Mouse (Mus musculus) testis, adult 2 months (tissue): ENCODE results near the gene Col11a2. TPM values are rescaled to one million over a fixed set of nuclear protein-coding genes. Genes with fewer than 3 reads are reported as not detected.
A peak's percentile ranks its signal among the peaks of the same experiment; 100 is the strongest.

Source experiments
- H3K27ac ChIP-seq: fragments of 200-500 bp; 2 replicates; pipeline ENCODE4 v1.5.1; 2012; ENCODE audit warnings: low read depth, low read length; ENCODE audit not compliant: control insufficient read depth, insufficient read depth
- H3K27me3 ChIP-seq: fragments of 200-500 bp; 2 replicates; pipeline ENCODE4 v1.6.1; 2012; ENCODE audit warnings: mild to moderate bottlenecking, low read length, moderate library complexity; ENCODE audit not compliant: control insufficient read depth, insufficient read depth
- H3K36me3 ChIP-seq: fragments of 200-500 bp; 2 replicates; pipeline ENCODE4 v1.6.1; 2012; ENCODE audit warnings: mild to moderate bottlenecking, low read length; ENCODE audit not compliant: control insufficient read depth, insufficient read depth
- H3K4me1 ChIP-seq: fragments of 200-500 bp; 2 replicates; pipeline ENCODE4 v1.6.1; 2012; ENCODE audit warnings: low read length; ENCODE audit not compliant: control insufficient read depth, insufficient read depth
- H3K4me3 ChIP-seq: fragments of 200-500 bp; 2 replicates; pipeline ENCODE4 v1.5.1; 2012; ENCODE audit warnings: low read depth, mild to moderate bottlenecking, low read length, moderate library complexity, mixed read lengths; ENCODE audit not compliant: control insufficient read depth
- CTCF ChIP-seq: fragments of 200-500 bp; IDR thresholded peaks from 2 replicates; pipeline ENCODE4 v1.5.1; 2012; ENCODE audit warnings: low read depth, mild to moderate bottlenecking, inconsistent platforms, low read length, moderate library complexity; ENCODE audit not compliant: control insufficient read depth, insufficient read depth, insufficient replicate concordance
- POLR2A ChIP-seq: fragments of 200-500 bp; IDR thresholded peaks from 2 replicates; pipeline ENCODE4 v1.6.1; 2012; ENCODE audit warnings: low read depth, mild to moderate bottlenecking, inconsistent platforms, low read length, moderate library complexity; ENCODE audit not compliant: control insufficient read depth
- polyA plus RNA-seq: library from polyadenylated mRNA; depleted of rRNA; stranded (reverse); fragments of >200 nt; gene quantifications from 2 replicates; pipeline ENCODE4 v1.2.3, GENCODE M21; 2012

Gene Col11a2
- polyA plus RNA-seq, 1 experiment: 2.8 TPM

- Histone ChIP-seq H3K27me3 (no peaks in the 10 kb centered on the region), H3K4me3 (peak overlapping the region; percentile 85), H3K27ac (no peak overlapping the region), H3K36me3 (peaks cover 2% of the 10 kb centered on the region; the same call in 1 of the 2 replicates), H3K4me1 (peaks cover 39% of the 10 kb centered on the region)
- no peak for TF ChIP-seq POLR2A
- TF ChIP-seq CTCF: no peak
Measured at GRCm38 (mm10) chr17:34022987-34023386, 16.2 kb upstream of the Col11a2 start.

- Histone ChIP-seq H3K27me3 (no peaks in the 10 kb centered on the region), H3K27ac (no peak overlapping the region), H3K36me3 (peaks cover 2% of the 10 kb centered on the region; the same call in 1 of the 2 replicates), H3K4me1 (peaks cover 44% of the 10 kb centered on the region), H3K4me3 (peak overlapping the region; percentile 85)
- TF ChIP-seq POLR2A: no peak
- TF ChIP-seq CTCF: no peak
Measured at GRCm38 (mm10) chr17:34023678-34024077, 15.6 kb upstream of the Col11a2 start.

GRCm38 (mm10) chr17:34024317-34024821 lies 14.9 kb upstream of the Col11a2 start, which contains the start of gene Ring1:
Gene Ring1, minus strand, starts transcription at chr17:34024680.
- peak within 1 kb of the TSS; percentile 85 for H3K4me3 ChIP-seq
- no peaks in the 10 kb centered on the region for H3K27me3 ChIP-seq
- peak; percentile 78; the same call in 1 of the 2 replicates for TF ChIP-seq POLR2A
- TF ChIP-seq CTCF: no peak
- H3K36me3 ChIP-seq: peaks cover 2% of the 10 kb centered on the region; the same call in 1 of the 2 replicates
- peak within 1 kb of the TSS; percentile 41 for H3K27ac ChIP-seq
- peaks cover 44% of the 10 kb centered on the region for H3K4me1 ChIP-seq

- peaks cover 44% of the 10 kb centered on the region for H3K4me1 ChIP-seq
- H3K27me3 ChIP-seq: no peaks in the 10 kb centered on the region
- TF ChIP-seq POLR2A: no peak
- TF ChIP-seq CTCF: no peak
- peak overlapping the region; percentile 85 for H3K4me3 ChIP-seq
- peaks cover 2% of the 10 kb centered on the region; the same call in 1 of the 2 replicates for H3K36me3 ChIP-seq
- peak overlapping the region; percentile 12 for H3K27ac ChIP-seq
Measured at GRCm38 (mm10) chr17:34024861-34025755, 14.1 kb upstream of the Col11a2 start.

- H3K27ac ChIP-seq: no peak overlapping the region
- H3K4me1 ChIP-seq: peaks cover 48% of the 10 kb centered on the region
- H3K36me3 ChIP-seq: peaks cover 2% of the 10 kb centered on the region; the same call in 1 of the 2 replicates
- no peaks in the 10 kb centered on the region for H3K27me3 ChIP-seq
- TF ChIP-seq CTCF: no peak
- no peak overlapping the region for H3K4me3 ChIP-seq
Measured at GRCm38 (mm10) chr17:34025756-34026151, 13.5 kb upstream of the Col11a2 start.

GRCm38 (mm10) chr17:34026221-34026620 lies 13.0 kb upstream of the Col11a2 start:
- Histone ChIP-seq H3K27ac (no peak overlapping the region), H3K4me1 (peaks cover 48% of the 10 kb centered on the region), H3K4me3 (no peak overlapping the region), H3K36me3 (peaks cover 2% of the 10 kb centered on the region; the same call in 1 of the 2 replicates), H3K27me3 (no peaks in the 10 kb centered on the region)
- TF ChIP-seq CTCF (no peak), POLR2A (no peak)

GRCm38 (mm10) chr17:34026917-34027655 lies 12.2 kb upstream of the Col11a2 start:
- Histone ChIP-seq H3K27ac (peak overlapping the region; percentile 52), H3K4me1 (peaks cover 46% of the 10 kb centered on the region), H3K27me3 (no peaks in the 10 kb centered on the region)

More at GRCm38 (mm10) chr17:34026917-34027655, 12.2 kb upstream of the Col11a2 start:
- Histone ChIP-seq H3K4me3 (peak overlapping the region; percentile 83), H3K36me3 (peaks cover 2% of the 10 kb centered on the region; the same call in 1 of the 2 replicates)
- no peak for TF ChIP-seq CTCF
- 0 out of 2 replicates have a peak, but pooled peaks have one; percentile 17 for TF ChIP-seq POLR2A
